Mouse (Mus musculus) kidney, embryonic 14.5 days (tissue): Measurements from ENCODE around the gene Slbp. TPM values are rescaled to one million over a fixed set of nuclear protein-coding genes. Genes with fewer than 3 reads are reported as not detected.

Experiments used
- ATAC-seq: fragments of 200-750 bp; cut with Nextera tagmentation; 2 replicates; pipeline ENCODE4 v1.8.0; 2017; ENCODE audit warnings: moderate number of reproducible peaks, mild to moderate bottlenecking, moderate TSS enrichment, moderate library complexity; ENCODE audit not compliant: low FRiP score, low TSS enrichment
- H3K27ac ChIP-seq: fragments of 300-500 bp; sonication (generic); 2 replicates; pipeline ENCODE4 v1.5.1; 2014; ENCODE audit warnings: low read depth, mild to moderate bottlenecking, low read length, moderate library complexity, mixed read lengths
- H3K27me3 ChIP-seq: fragments of 300-500 bp; sonication (generic); 2 replicates; pipeline ENCODE4 v1.6.1; 2014; ENCODE audit warnings: mild to moderate bottlenecking, low read length; ENCODE audit not compliant: control insufficient read depth, insufficient read depth
- H3K36me3 ChIP-seq: fragments of 300-500 bp; sonication (generic); 2 replicates; pipeline ENCODE4 v1.6.1; 2014; ENCODE audit warnings: low read length, mixed read lengths; ENCODE audit not compliant: control insufficient read depth, insufficient read depth
- H3K4me1 ChIP-seq: fragments of 300-500 bp; sonication (generic); 2 replicates; pipeline ENCODE4 v1.6.1; 2014; ENCODE audit warnings: low read length, mixed read lengths; ENCODE audit not compliant: control insufficient read depth, insufficient read depth
- H3K4me2 ChIP-seq: fragments of 300-500 bp; sonication (generic); replicated peaks from 2 replicates; pipeline ENCODE4 v1.6.1; 2014; ENCODE audit warnings: low read depth, mild to moderate bottlenecking, low read length
- H3K4me3 ChIP-seq: fragments of 300-500 bp; sonication (generic); 2 replicates; pipeline ENCODE4 v1.5.1; 2014; ENCODE audit warnings: mild to moderate bottlenecking, low read length
- H3K9ac ChIP-seq: fragments of 300-500 bp; sonication (generic); 2 replicates; pipeline ENCODE4 v1.6.1; 2014; ENCODE audit warnings: low read depth, mild to moderate bottlenecking, low read length, moderate library complexity
- H3K9me3 ChIP-seq: fragments of 300-500 bp; sonication (generic); 2 replicates; pipeline ENCODE4 v1.6.1; 2016; ENCODE audit warnings: low read length; ENCODE audit not compliant: control insufficient read depth
- WGBS: fragments of 180-500 bp; shearing (Covaris S2); extraction: QIAGEN DNeasy Blood & Tissue Kit; methylation state at CpG from one replicate; pipeline ENCODE4 v1.1.7; 2014; 5-methylcytosine and 5-hydroxymethylcytosine counted together
- polyA plus RNA-seq: library from polyadenylated mRNA; unstranded; fragments of >200 nt; fragmentation: Nextera tagmentation; extraction: Ambion mirVana; gene quantifications from 2 replicates; pipeline ENCODE4 v1.2.1, GENCODE M21; 2014

Slbp gene
- polyA plus RNA-seq, 1 experiment from 2014 or later = 261 TPM

GRCm38 (mm10) chr5:33694848-33695717 is 42.7 kb upstream of the Slbp start:
- peak; percentile 69 for ATAC-seq
- peak overlapping the region; percentile 72 for H3K9ac ChIP-seq
- no peaks in the 10 kb centered on the region for H3K9me3 ChIP-seq
- peaks cover 18% of the 10 kb centered on the region for H3K27me3 ChIP-seq
- WGBS = 3% methylated on average over 56 of the region's 71 CpGs
- H3K4me1 ChIP-seq = peaks cover 51% of the 10 kb centered on the region
- peak overlapping the region; percentile 46 for H3K4me3 ChIP-seq
- H3K4me2 ChIP-seq = peak overlapping the region; percentile 93
- H3K36me3 ChIP-seq = no peaks in the 10 kb centered on the region
- H3K27ac ChIP-seq = 0 out of 2 replicates have a peak overlapping the region, but pooled peaks have one; percentile 42

GRCm38 (mm10) chr5:33694461-33694847 is 42.1 kb upstream of the Slbp start:
- no peaks in the 10 kb centered on the region for H3K36me3 ChIP-seq
- H3K27ac ChIP-seq = no peak overlapping the region
- H3K4me3 ChIP-seq = no peak overlapping the region
- no peaks in the 10 kb centered on the region for H3K9me3 ChIP-seq
- 64% methylated on average over 9 of the region's 9 CpGs for WGBS
- H3K9ac ChIP-seq = no peak overlapping the region
- no peak for ATAC-seq
- H3K4me1 ChIP-seq = peaks cover 55% of the 10 kb centered on the region
- H3K4me2 ChIP-seq = no peak overlapping the region
- peaks cover 18% of the 10 kb centered on the region for H3K27me3 ChIP-seq

GRCm38 (mm10) chr5:33692393-33692792 is 40.0 kb upstream of the Slbp start:
- peak overlapping the region; percentile 52; the same call in 1 of the 2 replicates for H3K27ac ChIP-seq
- WGBS = 2% methylated on average over 24 of the region's 24 CpGs
- H3K9ac ChIP-seq = peak overlapping the region; percentile 19; the same call in 1 of the 2 replicates
- H3K4me2 ChIP-seq = peak overlapping the region; percentile 28
- H3K4me1 ChIP-seq = peaks cover 50% of the 10 kb centered on the region
- H3K27me3 ChIP-seq = peaks cover 18% of the 10 kb centered on the region
- H3K9me3 ChIP-seq = no peaks in the 10 kb centered on the region
- H3K36me3 ChIP-seq = no peaks in the 10 kb centered on the region
- no peak overlapping the region for H3K4me3 ChIP-seq
- ATAC-seq = peak; percentile 33

GRCm38 (mm10) chr5:33689852-33690645 is 37.7 kb upstream of the Slbp start:
- 77% methylated on average over 11 of the region's 11 CpGs for WGBS
- peak; percentile 8; the same call in 1 of the 2 replicates for ATAC-seq
- H3K4me1 ChIP-seq = peaks cover 40% of the 10 kb centered on the region
- H3K9me3 ChIP-seq = no peaks in the 10 kb centered on the region
- H3K9ac ChIP-seq = 0 out of 2 replicates have a peak overlapping the region, but pooled peaks have one; percentile 12
- H3K27ac ChIP-seq = no peak overlapping the region
- no peak overlapping the region for H3K4me3 ChIP-seq
- no peaks in the 10 kb centered on the region; the same call in 1 of the 2 replicates for H3K27me3 ChIP-seq
- H3K36me3 ChIP-seq = no peaks in the 10 kb centered on the region
- H3K4me2 ChIP-seq = no peak overlapping the region

GRCm38 (mm10) chr5:33689221-33689844 is 37.0 kb upstream of the Slbp start:
- Histone ChIP-seq H3K27ac (no peak overlapping the region), H3K9me3 (no peaks in the 10 kb centered on the region), H3K4me2 (no peak overlapping the region), H3K4me3 (no peak overlapping the region), H3K36me3 (no peaks in the 10 kb centered on the region), H3K9ac (no peak overlapping the region), H3K27me3 (no peaks in the 10 kb centered on the region; the same call in 1 of the 2 replicates), H3K4me1 (peaks cover 33% of the 10 kb centered on the region)
- no peak; the same call in 1 of the 2 replicates for ATAC-seq
- 51% methylated on average over 20 of the region's 20 CpGs for WGBS

- Histone ChIP-seq H3K4me1 (peaks cover 30% of the 10 kb centered on the region), H3K36me3 (no peaks in the 10 kb centered on the region), H3K27ac (no peak overlapping the region), H3K27me3 (no peaks in the 10 kb centered on the region; the same call in 1 of the 2 replicates), H3K4me3 (no peak overlapping the region), H3K9me3 (no peaks in the 10 kb centered on the region), H3K4me2 (no peak overlapping the region), H3K9ac (no peak overlapping the region)
- WGBS = 64% methylated on average over 14 of the region's 14 CpGs
- ATAC-seq = no peak
These were observed 36.2 kb upstream of the Slbp start for GRCm38 (mm10) chr5:33688278-33689220.

GRCm38 (mm10) chr5:33687142-33687541 is 34.8 kb upstream of the Slbp start:
- no peaks in the 10 kb centered on the region for H3K27me3 ChIP-seq
- no peak overlapping the region for H3K9ac ChIP-seq
- no peak overlapping the region for H3K27ac ChIP-seq
- H3K36me3 ChIP-seq = no peaks in the 10 kb centered on the region
- H3K4me2 ChIP-seq = no peak overlapping the region
- peaks cover 19% of the 10 kb centered on the region for H3K4me1 ChIP-seq
- no peak overlapping the region for H3K4me3 ChIP-seq
- H3K9me3 ChIP-seq = no peaks in the 10 kb centered on the region
- ATAC-seq = no peak
- 69% methylated on average over 4 of the region's 4 CpGs for WGBS

- Histone ChIP-seq H3K4me2 (no peak overlapping the region), H3K36me3 (no peaks in the 10 kb centered on the region), H3K4me1 (peaks cover 10% of the 10 kb centered on the region), H3K9me3 (no peaks in the 10 kb centered on the region), H3K27me3 (no peaks in the 10 kb centered on the region), H3K9ac (no peak overlapping the region), H3K27ac (no peak overlapping the region), H3K4me3 (no peak overlapping the region)
- ATAC-seq = no peak
- WGBS = 98% methylated on average over 4 of the region's 4 CpGs
These were observed 32.6 kb upstream of the Slbp start for GRCm38 (mm10) chr5:33684932-33685331.
